Mouse (Mus musculus): ENCODE results near the gene Stk36.

Stk36 gene

GRCm38 (mm10) chr1:74668371-74668770, 67.1 kb downstream of the Stk36 start:
- DNase-seq (ENCODE audit: low read depth, low spot score): no peak

- DNase-seq (ENCODE audit: low read depth, low spot score): no peak
Measured at GRCm38 (mm10) chr1:74672731-74673130, 71.5 kb downstream of the Stk36 start.

- no peak for DNase-seq (ENCODE audit: low read depth, low spot score)
Measured at GRCm38 (mm10) chr1:74676863-74677262, 75.6 kb downstream of the Stk36 start.

GRCm38 (mm10) chr1:74677843-74678242, 76.6 kb downstream of the Stk36 start:
- no peak for DNase-seq (ENCODE audit: low read depth, low spot score)

All from retina, adult 2 months (tissue).